Mouse (Mus musculus) kidney, adult 10 weeks (tissue): Measurements from ENCODE around the gene Pcdh7. TPM values are rescaled to one million over a fixed set of nuclear protein-coding genes. Genes with fewer than 3 reads are reported as not detected.

Source experiments
- polyA plus RNA-seq: library from polyadenylated mRNA; stranded (reverse); fragments of 350-450 nt; fragmentation: Illumina TruSeq; extraction: RNeasy Lipid Tissue Mini Kit (QIAGEN cat#74804); gene quantifications from one replicate; pipeline ENCODE4 v1.2.3, GENCODE M21; 2014; ENCODE audit warnings: low read depth, low replicate concordance

The Pcdh7 gene
- polyA plus RNA-seq = 8.0 TPM

GRCm38 (mm10) chr5:57717906-57718875, at the start of gene Pcdh7:
Pcdh7 (plus strand) TSS chr5:57717967.

